Mouse (Mus musculus): Measurements from ENCODE around the gene Zfp281.
A peak's percentile ranks its signal among the peaks of the same experiment; 100 is the strongest.

GRCm38 (mm10) chr1:136604190-136604589 lies 20.5 kb upstream of the Zfp281 start:
- TF ChIP-seq CTCF (conservative IDR thresholded peaks at IDR 0.05; ENCODE audit: low read length) (0 out of 2 replicates have a peak, but pooled peaks have one; percentile 16), NANOG (IDR thresholded peaks at IDR 0.05; ENCODE audit: borderline replicate concordance, low read length) (no peak), POU5F1 (IDR thresholded peaks at IDR 0.05; ENCODE audit: borderline replicate concordance, low read length) (no peak)
